Mouse (Mus musculus) gonadal fat pad, adult 2 months (tissue): ENCODE results near the gene Milr1. TPM values are rescaled to one million over a fixed set of nuclear protein-coding genes. Genes with fewer than 3 reads are reported as not detected.
"Not testable (repeated sequence)": the region's sequence is repeated elsewhere in the genome, so short reads cannot be mapped to it uniquely, and the experiment has no call there.

Source experiments
- DNase-seq: peaks from one replicate; pipeline ENCODE4 v3.0.0-alpha.2; 2012; ENCODE audit warnings: low read depth
- polyA plus RNA-seq: library from polyadenylated mRNA; depleted of rRNA; stranded (reverse); fragments of >200 nt; gene quantifications from 2 replicates; pipeline ENCODE4 v1.2.3, GENCODE M21; 2012

Gene Milr1
- polyA plus RNA-seq, 1 experiment = 0.93 TPM

DNA sequence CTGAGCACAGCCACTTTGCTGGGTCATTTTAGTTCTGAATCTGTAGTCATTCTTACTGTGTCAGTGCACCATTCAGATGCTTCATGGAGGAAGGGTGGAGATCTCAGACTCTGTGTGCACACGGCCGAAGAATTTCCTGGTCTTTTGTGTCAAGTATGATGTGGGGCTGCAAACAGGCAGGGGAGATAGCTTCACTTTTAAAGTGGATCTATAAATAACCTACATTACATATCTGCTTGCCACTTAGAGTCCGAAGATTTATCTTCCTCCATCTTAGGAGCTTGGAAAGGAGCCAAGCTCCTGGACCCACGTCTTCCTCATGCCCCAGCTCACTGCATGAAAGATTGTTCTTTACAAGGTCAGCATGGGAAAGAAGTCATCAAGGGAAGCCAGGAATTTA, 20.3 kb upstream of the Milr1 start:
- no peak for DNase-seq

DNA sequence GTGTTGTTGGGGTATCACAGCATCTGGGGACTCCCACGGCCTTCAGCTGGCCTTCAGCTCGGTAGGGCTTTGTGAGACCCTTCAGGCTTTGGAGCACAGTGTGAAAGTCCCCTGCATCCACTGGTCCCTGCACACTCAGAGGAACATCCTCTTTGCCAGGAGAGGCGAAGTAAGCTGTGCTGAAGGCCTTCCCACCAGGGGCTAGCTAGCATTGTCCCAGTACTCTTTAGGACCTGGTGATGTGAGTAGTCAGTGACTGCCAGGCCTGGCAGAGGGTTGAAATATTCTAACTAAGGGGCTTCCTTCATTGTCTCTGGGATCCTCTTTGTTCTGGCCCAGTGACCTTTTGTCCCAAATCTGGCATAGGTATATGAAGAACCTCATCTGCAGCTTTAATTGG, 14.4 kb upstream of the Milr1 start:
- no peak for DNase-seq

DNA sequence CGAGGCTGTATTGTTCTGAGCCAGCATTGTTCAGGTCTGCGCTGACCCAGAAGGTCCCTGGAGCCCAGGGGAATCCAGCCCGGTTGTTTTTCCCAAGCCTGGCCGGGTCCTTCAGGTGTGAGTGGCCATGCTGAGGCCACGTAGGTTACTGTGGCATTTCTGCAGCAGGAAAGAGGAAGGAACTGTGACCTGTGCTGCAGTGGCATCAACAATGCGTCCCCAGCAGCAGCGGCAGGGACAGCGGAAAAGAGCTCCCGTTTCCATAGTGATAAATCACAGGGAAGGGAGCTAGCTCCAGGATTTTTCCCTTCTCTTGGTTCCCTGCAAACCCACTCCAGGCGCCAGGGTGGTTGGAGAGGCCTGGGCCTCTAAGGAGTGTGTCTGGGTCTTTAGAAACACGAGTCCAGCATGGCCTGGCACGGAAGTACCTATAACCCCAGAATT, 13.8 kb upstream of the Milr1 start:
- DNase-seq = no peak

DNA sequence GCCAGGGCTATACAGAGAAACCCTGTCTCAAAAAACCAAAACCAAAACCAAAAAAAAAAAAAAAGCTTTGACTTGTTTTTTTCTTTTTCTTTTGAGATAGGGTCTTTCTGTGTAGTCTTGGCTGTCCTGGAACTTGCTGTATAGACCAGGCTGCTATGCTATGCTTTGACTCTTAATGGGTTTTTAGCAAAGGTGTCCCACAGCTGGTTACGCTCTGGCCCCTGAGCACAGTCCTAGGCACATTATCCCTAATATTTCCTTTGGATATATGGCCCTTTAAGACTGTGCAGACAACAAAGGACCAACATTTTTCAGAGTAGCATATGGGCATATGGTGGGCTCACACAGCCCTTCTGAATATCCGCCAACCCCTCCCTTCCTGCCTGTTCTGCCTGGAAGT, 11.9 kb upstream of the Milr1 start:
- DNase-seq = no peak

DNA sequence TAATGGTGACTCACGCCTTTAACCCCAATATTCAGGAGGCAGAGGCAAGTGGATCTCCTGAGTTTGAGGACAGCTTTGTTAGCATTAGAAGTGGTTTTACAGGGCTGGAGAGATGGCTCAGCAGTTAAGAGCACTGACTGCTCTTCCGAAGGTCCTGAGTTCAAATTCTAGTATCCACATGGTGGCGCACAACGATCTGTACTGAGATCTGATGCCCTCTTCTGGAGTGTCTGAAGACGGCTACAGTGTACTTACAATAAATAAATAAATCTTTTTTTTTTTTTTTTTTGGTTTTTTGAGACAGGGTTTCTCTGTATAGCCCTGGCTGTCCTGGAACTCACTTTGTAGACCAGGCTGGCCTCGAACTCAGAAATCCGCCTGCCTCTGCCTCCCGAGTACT, 10.3 kb upstream of the Milr1 start:
- DNase-seq = not testable (repeated sequence)

DNA sequence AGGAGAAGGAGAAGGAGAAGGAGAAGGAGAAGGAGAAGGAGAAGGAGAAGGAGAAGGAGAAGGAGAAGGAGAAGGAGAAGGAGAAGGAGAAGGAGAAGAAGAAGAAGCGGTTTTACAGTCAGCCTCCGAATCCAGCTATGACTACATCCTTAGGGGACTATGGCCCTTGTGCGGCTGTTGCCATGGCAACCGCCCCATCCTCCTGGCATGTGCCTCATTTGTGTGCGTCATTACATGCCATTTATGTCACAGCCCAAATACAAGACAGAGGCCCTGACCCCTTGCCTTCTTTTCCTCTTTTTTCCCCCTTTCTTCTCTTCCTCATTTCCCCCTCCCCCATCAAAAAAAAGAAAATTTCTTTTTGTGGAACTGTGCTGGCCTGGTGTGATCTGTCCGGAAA, 9.8 kb upstream of the Milr1 start:
- DNase-seq = no peak

DNA sequence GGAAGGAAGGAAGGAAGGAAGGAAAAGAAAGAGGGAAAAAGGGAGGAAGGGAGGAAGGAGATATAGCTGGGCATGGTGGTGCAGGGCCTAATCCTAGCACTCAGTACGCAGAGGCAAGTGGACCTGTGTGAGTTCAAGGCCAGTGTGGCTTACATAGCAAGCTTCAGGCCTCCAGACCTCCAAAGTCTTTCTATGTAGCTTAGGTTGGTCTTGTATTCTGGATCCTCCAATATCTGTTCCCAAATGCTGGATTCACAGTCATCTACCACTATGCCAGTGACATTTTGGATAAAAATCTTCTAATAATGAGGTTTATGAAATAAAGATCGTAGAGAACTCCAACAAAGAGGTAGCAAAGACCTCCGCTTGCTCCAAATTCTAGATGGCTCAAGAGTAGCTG, 9.2 kb upstream of the Milr1 start:
- no peak for DNase-seq

DNA sequence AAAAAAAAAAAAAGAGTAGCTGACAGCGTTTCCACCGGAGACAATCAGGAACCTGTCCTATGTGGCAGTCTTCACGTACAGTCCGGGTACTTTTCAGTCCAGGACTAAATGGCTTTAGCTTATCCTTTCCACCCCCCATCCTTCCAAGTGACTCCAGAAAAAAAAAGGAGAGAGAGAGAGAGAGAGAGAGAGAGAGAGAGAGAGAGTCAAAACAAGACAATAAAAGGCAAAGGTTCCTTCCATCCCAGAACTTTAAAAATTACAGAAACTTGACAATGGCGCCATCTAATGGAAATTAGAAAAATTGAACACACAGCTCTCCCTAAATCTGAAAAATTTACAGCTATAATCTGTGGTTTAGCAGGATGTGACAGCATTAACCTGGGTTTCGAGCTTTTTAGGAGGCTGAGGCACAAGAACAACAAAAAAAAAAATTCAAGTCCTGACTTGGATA, 8.6 kb upstream of the Milr1 start:
- no peak for DNase-seq

DNA sequence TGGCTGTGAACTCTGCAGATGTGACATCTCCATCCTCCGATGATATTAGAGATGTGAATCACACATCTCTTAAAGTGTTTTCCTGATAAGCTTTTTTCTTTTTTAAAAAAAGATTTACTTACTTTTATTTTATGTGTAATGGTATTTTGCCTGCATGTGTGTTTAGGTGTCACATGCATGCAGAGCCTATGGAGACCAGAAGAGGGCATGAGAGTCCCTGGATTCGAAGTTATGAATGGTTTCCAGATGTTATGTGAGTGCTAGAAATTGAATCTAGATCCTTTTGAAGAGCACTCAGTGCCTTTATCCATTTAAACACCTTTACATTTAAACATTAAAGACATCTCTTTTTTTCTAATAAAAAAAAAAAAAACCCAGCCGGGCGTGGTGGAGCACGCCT, 6.1 kb upstream of the Milr1 start:
- DNase-seq = no peak

DNA sequence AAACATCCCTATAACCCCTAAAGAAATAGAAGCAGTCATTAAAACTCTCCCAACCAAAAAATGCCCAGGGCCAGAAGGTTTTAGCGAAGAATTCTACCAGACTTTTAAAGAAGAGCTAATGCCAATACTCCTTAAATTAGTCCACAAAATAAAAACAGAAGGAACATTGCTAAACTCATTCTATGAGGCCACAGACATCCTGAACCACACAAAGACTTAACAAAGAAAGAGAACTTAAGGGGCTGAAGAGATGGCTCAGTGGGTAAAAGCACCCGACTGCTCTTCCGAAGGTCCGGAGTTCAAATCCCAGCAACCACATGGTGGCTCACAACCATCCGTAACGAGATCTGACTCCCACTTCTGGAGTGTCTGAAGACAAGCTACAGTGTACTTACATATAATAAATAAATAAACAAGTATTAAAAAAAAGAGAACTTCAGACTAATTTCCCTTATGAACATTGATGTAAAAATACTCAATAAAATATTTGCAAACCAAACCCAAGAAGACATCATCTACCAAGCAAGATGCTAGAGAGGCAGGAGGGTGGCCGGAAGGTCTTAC, 1.4 kb upstream of the Milr1 start:
- DNase-seq = not testable (repeated sequence)

DNA sequence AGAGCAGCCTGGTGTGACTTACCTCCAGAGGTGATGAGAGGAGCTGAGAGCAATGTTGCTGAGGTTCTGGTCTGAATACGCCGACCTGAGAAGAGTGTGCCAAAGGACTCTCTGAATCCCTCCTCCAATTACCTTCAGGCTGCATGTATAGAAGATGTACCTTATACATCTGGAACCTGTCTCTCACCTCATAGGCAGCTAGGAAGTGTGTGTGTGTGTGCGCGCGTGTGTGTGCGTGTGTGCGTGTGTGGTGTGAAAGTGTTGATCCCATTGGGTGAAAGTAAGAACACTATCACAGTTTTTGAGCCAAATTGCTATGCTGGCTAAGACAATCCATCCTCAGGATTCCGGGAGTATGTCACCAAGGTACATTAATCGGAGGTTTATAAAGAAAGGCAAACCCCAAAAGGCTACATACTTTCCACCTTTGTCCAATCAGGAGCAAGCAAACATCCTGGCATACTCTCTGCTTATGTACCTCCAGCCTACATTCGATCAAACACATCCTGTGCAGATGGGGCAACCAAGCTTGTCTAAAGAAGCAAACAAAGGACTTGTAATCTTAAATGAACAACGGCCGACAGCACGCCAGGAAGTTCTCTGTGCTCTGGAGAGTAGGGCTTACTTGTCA, 790 bp upstream of the Milr1 start, which contains the start of gene Pecam1:
Gene Pecam1, minus strand, starts transcription at position 508 of the 631 bp plus-strand sequence.
- DNase-seq = no peak

DNA sequence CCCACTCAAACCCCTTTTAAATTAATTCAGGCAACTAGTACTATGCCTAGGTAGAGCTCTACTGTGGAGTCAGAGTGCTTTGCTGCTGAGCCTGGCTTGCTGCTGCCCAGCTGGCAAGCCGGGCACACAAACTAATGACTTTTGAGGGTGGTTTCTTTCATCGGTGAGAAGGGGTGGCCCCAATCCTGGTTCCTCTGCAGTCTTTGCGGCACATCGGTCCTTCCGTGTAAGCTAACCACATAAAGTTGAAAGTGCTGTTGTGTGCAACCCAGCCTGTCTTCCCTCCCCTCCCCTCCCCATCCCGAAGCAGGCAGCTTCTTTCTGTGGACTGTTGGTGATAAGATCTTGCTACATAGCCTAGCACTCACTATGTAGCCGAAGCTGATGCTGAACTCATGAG, 1.1 kb downstream of the Milr1 start:
- no peak for DNase-seq

DNA sequence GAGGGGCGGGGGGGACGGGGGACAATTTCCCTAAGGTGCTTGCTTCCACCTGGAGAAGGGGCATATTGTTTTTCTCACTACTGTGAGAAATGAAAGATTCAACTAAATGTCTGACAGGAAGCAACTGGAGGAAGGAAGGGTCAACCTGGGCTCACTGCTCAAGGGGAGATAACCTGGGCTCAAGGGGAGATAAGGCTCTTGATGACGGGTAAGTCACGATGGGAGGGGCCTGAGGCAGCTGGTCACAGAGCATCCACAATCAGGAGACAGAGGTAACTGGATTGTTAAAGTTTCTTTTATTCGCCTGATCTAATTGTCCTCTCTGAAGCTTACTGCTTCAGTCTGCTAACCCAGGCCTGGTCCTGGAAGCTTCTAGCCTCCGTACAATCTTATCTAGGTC, 2.3 kb downstream of the Milr1 start:
- no peak for DNase-seq

DNA sequence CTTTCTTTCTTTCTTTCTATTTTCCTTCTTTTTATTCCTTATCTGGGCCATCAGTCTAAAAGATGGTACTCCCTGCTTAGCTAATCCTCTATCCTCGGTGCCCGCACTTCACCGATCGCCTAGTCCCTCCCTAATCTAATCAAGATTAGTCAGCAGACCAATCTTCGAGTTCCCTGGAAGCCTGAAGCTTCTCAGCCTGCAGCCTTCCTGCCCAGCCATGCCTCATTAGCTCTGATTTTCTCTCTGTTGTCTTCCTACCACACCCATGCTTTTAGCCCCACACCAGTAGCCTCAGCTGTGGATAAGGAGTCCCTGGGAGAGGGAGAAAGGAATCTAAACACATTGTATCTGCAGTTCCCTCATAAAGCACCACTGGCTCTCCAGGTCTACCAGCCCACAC, 4.6 kb downstream of the Milr1 start:
- no peak for DNase-seq

DNA sequence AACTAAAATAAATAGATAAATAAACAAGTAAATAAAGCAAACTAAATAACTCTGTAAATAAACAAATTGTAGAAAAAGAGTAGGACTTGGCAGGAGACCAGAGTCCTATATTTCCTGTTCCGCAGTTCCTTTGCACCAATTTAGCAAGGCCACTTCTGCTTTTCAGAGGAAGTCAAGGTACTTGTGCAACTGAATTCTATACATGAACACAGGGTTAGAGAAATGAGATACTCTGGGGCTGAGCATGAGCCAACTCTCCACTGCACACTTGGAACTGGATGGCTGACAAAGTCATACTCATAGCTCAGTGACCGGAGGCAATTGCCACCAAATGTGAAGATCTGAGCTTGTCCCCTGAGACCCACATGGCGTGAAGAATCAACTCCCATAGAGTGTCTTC, 8.0 kb downstream of the Milr1 start:
- DNase-seq = no peak

DNA sequence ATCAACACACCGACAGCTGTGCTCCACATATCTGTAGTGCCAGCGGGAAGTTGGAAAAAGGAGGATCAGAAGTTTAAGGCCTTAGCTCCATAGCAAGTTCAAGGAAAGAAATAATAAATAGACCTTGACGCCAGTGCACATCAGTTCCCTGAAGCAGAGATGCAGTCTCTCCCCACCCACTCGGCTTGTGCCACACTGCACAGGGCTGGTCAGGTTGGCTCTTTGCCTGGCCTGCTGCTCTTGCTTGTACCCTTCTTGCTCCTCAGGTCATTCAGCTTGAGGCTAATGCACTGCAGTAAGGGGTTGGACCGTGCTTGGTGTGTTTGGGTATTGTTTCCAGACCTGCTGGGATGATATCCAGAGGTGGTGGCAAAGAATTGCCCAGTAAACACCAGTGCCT, 9.5 kb downstream of the Milr1 start:
- no peak for DNase-seq

DNA sequence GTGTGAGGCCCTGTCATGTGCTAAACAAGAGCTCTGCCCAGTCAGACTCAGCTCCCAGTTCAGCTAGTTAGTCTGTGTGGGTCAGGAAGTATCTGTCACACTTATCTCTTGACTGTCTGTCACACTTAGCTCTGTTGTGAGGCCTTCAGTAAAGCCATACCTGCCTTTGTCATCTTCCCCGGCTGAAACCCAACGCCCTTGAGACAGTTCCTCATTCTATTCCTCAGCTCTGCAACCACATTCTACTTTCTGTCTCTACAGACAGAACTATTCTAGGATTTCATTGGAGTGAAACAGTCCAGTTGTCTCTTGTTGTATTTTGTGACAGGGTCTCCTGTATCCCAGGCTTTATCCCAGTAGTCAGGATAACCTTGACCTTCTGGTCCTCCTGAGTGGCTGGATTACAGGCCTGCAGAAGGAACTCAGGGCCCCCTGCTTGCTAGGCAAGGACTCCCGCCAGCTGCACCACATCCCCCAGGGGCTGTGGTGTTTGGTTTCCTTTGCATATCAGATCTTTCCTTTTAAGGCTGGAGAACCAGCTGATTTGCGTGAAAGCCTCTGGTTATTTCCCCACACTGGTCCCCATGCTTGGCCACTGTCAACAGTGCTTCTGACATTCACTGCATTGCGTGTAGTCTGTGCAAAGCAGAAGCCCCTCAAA, 11.2 kb downstream of the Milr1 start:
- no peak for DNase-seq

DNA sequence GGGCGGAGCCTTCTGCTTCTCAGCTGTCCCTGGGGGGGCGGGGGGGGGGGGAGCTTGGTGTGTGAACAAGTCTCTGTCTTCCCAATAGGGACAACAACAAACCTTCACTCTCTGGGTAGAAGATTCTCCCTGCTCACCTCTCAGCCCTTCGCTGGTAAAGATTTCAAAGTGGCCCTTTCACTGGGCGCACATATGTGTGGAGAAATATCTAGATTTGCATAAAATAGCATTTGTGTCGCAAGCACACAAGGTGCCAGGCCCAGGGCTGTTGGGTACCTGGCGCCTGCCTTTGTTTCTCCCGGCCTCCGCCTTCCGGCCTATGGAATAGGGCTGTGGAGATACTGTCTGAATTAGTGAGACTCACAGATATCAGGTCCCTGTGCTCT, 11.8 kb downstream of the Milr1 start:
- no peak for DNase-seq

DNA sequence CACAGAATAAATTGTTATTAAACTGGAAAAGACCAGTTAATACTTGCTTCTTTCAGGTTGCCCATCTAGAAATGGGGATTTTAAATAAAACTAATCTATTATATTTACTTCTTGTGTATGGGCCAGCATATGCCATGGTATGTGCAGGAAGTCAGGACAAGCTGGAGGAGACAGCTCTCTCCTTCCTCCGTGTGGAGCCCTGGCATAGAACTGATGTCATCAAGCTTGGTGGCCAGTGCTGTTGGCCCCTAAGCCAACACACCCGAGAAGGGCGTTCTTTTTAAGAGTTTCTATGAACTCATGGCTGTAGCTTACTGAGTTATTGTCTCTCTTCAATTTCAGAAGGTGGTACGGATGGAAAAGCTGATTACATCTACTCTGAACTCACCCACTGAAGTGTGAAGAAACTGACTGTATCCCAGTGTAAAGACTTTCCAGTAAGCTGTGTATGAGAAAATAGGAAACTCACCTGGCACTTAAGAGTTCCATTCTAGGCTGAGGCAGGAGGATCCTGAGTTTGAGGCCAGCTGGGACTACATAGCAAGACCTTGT, 15.7 kb downstream of the Milr1 start:
- DNase-seq = no peak

DNA sequence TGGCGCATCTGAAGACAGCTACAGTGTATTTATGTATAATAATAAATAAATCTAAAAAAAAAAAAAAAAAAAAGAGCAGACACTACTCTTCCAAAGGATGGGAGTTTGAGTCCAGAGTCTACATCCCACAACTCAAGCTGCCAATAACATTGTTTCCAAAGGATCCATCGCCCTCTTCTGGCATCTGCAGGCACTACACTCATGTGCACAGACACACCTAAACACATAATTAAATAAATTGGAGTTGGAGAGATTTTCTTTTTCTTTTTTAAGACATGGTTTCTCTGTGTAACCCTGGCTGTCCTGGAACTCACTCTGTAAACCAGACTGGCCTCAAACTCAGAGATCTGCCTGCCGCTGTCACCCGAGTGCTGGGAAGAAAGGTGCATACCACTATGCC, 16.5 kb downstream of the Milr1 start:
- no peak for DNase-seq

DNA sequence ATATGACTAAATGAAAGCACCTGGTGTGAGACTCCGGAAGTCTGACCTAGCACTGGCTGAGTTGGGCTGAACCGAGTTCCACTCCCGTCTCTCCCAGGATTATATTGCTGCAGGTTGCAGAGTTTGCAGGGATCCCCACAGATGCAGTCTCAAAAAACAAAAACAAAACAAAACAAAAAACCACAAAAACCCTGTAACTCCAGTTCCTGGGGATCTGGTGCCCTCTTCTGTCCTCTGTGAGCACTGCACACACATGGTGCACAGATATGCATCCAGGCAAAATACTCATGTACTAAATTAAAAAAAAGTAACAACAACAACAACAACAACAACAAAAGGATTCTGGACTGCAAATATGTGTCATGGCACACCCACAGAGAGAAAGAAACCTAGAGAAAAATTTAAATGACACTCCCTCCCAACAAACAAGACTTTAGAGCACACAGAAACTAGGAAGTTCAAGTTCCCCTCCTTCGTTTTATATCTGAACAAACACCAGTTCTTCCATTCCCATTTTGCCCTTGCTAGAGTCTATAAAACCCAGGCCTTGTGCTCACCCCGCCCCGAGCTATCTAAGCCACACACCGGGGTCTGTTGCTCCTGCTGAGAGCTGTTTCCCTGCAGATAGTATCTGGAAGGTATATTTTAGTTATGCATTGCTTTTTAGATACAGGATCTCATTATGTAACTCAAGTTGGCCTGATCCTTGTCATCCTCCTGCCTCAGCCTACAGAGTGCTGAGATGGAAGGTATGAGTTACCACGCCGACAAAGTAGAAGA, 19.4 kb downstream of the Milr1 start:
- DNase-seq = no peak

DNA sequence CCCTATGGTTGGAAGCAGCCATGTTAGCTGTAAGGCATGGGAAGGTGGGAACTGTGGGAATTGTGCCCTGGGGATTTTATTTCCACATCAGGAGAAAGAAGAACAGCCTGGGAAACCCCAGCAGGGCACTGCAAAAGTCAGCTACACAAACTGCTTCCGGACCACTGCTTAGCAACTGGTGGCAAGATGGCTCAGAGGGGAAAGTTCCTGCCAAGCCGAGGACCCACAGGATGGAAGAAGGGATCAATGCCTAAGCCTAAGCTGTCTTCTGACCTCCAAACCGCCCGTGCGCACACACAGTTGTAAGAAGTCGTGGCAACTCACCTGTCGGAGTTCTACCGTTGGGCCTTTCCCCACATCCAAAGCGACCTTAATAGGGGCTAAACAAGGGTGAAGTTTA, 22.0 kb downstream of the Milr1 start:
- DNase-seq = no peak
